Mouse (Mus musculus): ENCODE measurements at regions not wholly inside any gene's neighbourhood (a gene's known extent, or its start where the extent isn't known, plus 50 kb on each side); places are given as distances from the start of the nearest gene placed in this dataset.

DNA sequence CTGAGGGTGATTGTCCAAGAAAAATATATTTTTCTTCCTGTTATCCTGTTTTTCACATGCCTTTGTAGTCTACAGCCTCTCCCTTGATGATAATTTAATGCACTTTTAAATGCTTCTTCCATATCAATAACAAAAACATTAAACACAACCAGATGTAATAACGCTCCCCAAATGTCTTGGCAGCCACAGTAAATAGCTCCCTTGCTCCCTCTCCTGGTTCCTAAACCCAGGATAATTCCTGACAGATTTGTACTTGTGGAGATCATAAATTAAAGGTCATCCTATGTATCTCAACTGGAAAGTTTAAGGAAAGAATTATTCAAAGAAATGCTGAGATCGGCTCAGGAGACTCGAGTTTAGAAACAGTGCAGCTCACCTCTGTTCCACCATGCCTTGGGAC lies 306.6 kb downstream of the Arl4a start:
- DNase-seq (ENCODE audit: low read depth, low spot score), result no peak

DNA sequence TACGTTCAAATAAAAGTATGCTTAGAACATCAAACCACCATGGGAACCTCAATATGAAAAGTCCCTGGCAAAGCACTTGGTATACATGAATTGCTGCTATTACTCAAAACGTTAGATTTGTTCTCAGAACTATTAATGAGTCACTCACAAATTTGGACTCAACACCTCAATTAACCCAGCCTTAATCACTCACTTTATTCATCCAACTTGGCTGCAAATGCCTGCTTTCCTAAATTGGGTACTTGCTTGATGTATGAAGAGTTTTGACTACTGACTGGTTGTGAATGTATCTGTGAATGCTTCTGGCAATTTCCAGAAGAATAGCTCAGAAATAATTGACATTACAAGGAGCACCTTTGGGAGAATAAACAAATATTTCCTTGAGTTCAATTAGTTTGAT lies 308.6 kb downstream of the Arl4a start:
- no peak for DNase-seq (ENCODE audit: low read depth, low spot score)

DNA sequence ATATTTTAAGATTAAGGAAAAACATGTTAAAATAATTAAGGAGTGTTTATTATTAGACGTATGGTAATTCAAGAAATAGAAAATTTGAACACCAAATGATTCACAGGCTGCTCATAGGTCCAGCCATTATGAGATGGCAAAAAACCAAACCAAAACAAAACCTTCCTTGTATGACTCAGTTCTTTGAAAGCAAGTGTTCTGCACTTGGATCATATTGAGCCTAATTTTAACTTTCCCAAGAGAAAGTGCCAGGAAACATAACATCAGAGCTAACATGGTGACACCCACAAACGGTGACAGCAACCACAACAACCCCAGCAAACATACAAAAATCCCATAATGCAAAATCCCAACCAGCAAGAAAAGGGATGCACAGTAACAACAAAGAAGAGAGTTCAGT lies 313.7 kb downstream of the Arl4a start:
- peak; percentile 28 for DNase-seq (ENCODE audit: low read depth, low spot score)

DNA sequence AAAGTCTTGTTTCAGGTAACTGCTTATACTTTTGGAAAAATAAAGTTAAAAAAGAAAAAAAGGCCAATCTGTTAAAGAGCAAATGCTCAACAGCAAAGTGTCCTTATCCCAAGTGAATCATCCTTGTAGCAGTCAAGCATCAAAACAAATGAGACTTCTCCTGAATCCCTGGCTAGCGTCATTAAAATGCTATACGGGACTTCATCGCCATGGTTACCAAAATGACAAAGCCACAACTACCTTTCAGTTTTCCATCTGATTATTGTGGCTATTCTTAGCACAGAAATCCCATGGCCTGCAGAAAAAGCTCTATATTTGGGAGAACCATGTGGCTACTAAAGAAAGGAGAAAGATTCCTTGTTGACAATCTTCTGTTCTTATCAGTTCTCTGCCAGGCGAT lies 322.7 kb downstream of the Arl4a start:
- no peak for DNase-seq (ENCODE audit: low read depth, low spot score)

DNA sequence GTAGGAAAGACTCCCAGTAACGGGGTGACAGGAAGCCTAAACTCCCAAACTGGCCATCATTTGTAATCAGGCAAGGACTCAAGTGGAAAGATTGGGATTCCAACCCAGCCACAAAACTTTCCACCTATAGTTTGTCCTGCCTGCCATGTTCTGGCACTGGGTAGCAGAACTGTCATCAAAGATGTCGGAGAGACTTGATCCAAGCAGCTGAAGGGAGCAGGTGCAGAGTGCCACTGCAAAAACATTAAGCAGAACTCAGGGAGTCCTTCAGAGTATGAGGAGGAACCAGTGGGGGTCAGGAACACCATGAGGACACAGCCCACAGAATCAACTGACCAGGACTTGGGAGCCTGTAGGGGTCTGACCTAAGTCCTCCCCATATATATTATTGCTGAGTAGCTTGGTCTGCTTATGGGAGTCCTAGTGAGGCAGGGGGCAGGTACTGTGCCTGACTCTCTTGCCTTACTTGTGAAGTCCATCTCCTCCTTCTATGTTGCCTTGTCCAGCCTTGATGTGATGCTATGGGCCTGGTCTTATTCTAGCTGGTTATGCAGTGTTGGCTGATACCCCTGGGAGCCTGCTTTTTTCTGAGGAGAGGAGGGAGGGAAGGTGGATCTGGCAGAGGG lies 323.5 kb downstream of the Arl4a start:
- DNase-seq (ENCODE audit: low read depth, low spot score), result no peak

DNA sequence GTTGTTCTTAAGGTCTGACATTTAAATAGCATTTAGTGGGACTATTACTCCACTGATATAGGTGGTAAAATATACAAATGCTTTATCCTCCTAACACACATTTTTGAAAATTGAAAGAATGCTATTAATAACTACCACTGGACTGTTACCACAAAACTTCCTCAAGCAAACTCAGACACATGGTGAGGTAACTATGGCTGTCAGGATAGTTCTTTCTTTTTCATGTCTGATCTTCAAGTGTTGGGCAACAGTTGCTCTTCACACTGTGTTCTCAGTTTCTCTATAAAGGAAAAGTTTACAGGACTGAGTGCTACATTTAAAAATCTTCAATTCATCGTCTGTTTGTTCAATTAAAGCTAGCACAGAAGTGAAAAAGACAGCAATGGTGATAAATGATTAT lies 326.0 kb downstream of the Arl4a start:
- DNase-seq (ENCODE audit: low read depth, low spot score), result no peak

DNA sequence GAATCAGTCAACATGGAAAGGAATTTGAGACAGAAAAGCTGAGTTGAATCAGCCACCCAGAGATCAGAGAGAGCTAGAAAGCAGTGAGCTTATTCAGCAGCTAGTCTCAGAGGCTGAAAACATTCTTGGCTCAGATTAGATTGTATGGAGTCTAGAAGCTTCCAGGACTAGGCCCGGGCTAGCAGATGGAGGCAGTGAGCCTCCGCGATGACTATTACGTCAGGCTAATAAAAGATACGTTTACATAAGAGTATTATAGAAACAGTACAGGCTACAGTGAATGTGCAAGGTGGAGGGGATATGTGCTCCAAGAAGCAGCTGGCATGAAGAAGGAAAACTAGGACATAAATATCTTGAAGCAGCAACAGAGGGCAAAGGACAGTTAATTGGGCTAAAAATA lies 328.0 kb downstream of the Arl4a start:
- DNase-seq (ENCODE audit: low read depth, low spot score), result peak; percentile 18

DNA sequence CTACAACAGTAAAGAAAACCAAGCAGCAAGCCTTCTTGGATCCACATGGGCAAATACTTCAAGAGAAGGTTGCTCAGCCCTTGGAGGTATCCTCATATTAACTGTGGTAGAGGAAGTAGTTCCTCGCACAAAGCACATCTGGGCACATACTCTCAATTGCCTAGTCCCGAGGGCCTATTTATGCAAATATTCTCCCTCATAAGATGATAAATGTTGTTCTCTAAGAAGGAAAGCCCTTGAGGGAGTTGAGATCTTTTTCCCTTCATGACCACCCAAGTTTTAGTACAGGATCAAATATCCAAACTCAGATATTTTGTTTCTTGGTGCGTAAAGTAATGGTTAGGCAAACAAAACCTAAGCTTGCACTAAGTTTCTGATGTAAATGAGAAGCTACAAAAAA lies 340.6 kb downstream of the Arl4a start:
- DNase-seq (ENCODE audit: low read depth, low spot score), result no peak

DNA sequence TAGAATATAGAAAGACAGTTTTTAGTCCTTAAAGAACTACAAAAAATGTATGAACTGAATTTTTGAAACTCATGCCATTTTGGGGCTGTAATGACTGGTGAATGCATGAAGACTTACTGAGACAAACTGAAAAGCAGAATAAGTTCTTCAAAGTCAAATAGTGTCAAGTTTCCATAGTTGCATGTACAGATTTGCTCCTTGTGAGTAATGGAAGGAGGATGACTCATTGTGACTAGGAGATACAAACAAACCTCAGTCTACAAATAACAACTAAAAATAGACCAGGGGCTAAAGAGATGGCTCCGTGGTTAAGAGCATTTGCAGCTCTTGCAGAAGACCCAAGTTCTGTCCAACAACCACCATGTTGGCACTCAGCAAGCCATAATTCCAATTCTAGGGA lies 342.5 kb downstream of the Arl4a start:
- DNase-seq (ENCODE audit: low read depth, low spot score), result no peak

DNA sequence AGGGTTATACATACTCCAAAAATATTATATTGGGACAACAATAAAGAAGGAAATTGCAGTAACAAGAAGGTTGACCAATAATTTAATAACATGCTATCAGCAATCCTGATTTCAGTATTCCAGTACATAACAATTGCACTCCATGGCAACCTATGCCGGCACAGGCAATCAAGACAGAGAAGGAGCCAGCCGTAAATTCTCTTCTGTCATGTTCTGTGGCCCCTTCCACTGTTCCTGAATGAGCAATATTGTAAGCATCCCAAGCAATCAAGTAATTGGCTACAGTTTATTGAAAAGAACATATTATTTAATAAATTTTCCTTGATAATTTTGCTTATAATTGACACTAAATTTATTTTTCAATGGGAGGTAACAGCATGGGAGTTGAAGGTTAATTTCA lies 345.8 kb downstream of the Arl4a start:
- DNase-seq (ENCODE audit: low read depth, low spot score), result no peak

DNA sequence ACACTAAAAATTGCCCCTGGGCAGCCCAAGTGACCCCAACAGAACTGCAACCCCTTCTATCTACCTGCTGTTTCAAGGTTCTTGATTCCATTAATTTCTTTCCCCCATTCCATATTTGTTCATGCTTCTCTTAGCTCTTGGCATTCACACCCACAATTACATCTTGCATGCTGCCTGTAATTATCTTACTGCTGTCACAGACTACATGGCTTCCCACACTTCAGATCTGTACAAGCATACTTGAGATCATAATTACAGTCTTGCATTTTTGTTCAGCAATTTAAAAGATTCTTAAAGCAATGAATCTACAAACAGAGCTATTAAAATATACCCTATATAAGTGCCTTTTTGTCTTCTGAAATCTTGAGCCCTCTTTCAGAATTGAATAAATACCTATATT lies 352.4 kb downstream of the Arl4a start:
- peak; percentile 40 for DNase-seq (ENCODE audit: low read depth, low spot score)

DNA sequence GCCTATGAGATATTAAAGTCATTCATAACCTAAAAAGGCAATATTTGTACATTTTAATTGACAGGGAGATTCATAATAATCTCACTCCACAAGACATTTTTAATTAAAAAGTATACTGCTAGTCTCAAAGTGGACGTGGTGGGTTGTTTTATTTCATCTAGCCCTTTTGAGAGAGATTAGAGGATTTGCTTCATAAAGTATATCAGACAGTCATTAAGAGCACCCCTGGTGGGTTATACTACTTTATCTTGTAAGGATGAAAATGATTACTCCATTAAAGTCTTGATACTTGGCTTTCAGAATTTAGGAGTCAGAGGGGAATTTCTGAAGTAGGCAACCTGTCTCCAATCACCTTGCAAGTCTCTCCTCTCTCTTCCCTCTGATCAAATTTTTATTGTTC lies 355.7 kb downstream of the Arl4a start:
- no peak for DNase-seq (ENCODE audit: low read depth, low spot score)

DNA sequence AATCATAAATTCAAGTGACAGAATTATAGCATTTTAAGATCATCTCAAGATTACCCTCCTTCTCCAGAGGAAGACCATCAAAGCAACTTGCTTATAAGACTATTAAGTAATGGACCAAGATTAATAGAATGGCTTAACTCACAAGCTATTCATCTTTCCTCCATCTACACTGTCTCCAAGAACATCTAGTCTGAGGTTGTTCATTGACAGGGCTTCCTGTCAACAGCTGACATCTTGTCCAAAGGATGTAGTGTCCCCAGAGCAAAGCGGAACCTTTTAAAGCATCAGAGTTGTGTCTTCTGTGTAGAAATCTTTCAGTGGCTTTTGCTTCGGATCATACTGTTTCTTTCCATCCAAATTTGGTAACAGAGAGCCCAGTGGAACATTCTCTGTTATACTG lies 362.2 kb downstream of the Arl4a start:
- no peak for DNase-seq (ENCODE audit: low read depth, low spot score)

DNA sequence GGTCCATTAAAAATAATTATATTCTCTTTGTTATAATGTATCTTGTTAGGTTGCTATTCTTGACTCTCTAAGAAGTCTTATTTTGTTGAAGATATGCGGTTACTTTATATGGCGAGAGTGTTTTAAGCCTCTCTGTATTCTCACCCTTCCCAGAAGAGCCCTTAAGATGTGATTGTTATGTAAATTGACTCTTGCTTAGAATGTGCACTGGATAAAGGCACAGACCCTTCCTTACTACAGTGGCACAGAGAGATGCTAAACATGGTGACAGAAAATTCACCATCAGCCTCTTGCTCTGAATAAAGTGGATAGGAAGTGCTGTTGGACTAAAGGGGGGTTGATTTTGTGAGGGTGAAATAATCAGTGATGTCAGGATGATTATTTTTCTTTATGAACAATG lies 370.1 kb downstream of the Arl4a start:
- no peak for DNase-seq (ENCODE audit: low read depth, low spot score)

DNA sequence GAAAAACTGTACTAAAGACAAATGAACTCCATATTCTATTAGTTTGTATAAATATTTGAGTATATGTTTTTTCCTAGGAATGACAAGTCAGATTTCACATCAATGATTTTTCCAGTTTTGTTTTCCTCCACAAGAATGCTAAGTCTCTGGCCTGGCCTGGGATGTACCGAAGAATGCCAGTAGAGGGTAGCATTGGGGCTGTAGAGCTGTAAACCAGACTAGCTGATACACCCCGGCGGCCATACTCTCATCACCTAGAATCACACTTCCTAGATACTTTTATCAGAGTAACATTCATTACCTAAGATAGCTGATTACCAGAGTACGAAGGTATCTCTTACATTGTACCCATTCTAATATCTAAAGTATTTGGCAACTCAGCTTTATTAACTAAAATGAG lies 372.4 kb downstream of the Arl4a start:
- DNase-seq (ENCODE audit: low read depth, low spot score), result peak; percentile 41

DNA sequence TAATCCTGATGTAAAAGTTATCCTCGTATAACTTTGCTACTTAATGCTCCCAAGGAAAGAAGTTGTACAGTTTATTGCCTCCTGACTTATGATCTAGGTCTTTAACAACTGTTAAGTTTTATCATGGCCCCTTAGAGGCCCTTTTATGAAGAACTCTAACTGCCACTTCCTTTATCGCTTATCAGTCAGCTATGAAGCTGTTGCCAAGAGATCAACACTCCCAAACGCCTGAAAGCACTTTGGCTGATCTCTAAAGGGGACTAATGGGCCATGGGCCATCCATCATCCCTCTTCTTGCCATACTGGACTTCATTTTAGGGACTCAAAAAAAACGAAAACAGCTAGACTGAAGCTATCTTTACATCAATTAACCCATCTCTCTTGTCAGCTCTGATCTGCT lies 377.4 kb downstream of the Arl4a start:
- DNase-seq (ENCODE audit: low read depth, low spot score), result no peak

DNA sequence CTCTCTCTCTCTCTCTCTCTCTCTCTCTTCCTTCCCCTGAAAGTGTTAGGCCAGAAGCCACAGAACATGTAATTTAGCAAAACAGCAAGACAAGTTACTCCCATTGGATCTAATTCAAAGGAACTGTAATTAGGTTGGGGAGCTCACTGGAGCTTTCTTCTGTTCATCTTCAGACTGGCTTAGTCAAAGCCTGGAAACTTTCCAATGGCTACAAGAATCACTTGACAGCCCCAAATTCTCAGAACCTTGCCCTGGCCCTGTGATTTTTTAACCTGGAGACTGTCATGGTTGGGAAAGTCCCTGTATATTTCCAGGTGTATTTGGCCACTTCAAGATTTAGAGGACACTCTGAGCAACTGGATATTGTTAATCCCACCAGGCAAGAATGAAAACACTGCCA lies 381.2 kb downstream of the Arl4a start:
- no peak for DNase-seq (ENCODE audit: low read depth, low spot score)

DNA sequence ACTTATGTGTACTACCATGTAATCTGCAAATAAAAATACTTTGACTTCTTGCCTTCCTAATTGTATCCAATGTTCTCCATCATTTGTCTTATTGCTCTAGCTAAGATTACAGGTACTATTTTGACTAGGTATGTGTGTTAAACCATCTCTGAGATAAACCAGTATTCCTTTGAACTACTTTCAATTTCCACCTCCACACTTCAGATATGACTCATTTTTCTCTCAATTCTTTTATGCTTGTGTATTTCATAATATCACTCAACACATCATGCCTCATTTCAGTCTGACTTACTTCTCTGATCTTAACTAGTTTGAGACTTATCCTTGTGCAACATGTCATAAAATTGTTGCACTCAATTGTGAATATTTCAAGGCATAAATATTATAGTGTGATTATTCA lies 388.9 kb downstream of the Arl4a start:
- DNase-seq (ENCODE audit: low read depth, low spot score), result no peak

DNA sequence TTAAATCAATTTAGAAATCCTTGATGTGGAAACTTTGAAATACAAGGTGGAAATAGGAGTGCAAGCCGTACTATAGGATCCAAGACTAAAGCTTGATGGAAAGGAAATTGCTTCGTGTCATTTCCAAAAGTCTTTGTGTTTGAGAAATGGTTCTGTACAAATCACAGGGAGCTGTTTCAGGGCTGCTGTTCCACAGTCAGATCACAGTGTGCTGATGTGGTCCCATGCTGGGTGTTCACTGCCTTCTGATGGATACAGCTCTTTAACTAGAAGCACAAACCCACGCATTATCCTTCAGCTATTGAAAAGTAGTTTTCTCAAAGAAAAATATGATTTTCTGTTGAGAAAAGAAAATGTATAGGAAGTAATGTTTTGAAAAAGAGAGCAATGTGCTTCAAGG lies 391.3 kb downstream of the Arl4a start:
- DNase-seq (ENCODE audit: low read depth, low spot score), result peak; percentile 13

DNA sequence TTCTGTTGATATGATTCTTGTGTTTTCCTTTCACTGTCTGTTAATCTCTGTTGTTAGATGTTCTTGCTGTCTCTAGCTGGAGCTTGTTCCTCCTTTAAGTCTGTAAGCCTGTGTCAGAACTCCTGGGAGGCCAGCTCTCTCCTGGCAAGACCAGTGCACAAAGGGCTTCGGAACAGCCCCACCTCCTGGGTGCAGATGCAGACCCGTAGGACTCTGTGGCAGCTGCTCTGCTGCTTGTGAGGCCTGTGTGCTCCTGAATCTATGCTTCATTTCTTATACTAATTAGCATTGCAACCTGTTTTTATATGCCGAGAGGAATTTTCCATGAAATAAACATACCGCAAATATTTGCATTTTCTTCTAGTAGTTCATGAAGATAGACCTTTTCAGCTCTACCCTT lies 392.2 kb downstream of the Arl4a start:
- DNase-seq (ENCODE audit: low read depth, low spot score), result no peak

DNA sequence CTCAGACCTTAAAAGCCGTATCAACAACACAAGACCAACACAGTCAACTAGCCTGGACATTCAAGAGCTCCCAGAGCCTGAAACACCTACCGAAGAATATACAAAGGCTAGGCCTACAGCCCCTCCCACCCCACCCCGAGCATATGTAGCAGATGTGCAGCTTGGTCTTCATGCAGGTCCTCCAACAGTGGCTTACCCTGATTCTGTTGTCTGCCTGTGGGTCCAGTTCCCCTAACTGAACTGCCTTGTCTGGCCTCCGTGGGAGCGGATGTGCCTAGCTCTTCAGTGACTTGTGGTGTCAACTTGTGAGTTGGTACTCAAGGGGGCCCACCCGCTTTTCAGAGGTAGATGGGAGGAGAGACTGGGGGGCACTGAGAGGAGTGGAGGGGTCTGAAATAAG lies 398.6 kb downstream of the Arl4a start:
- DNase-seq (ENCODE audit: low read depth, low spot score), result no peak

DNA sequence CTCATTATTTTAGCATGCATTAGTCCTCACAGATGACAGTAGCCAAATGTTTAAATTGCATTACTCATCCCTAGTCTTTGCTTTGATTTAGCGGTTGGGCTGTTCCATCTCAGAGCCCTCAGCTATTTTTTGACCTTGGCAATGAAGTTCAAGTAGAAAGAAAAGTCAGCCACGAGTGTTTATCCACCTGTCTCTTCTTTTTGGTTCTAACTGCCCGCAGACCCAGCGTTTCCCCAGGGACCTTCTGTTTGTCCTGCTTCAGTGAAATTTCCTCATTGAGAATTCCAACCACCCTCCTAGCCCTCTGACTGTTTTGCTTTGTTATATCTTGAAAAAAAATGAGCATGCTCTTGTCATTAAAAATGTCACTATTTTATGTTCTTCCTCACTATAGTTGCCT lies 403.5 kb downstream of the Arl4a start:
- no peak for DNase-seq (ENCODE audit: low read depth, low spot score)

DNA sequence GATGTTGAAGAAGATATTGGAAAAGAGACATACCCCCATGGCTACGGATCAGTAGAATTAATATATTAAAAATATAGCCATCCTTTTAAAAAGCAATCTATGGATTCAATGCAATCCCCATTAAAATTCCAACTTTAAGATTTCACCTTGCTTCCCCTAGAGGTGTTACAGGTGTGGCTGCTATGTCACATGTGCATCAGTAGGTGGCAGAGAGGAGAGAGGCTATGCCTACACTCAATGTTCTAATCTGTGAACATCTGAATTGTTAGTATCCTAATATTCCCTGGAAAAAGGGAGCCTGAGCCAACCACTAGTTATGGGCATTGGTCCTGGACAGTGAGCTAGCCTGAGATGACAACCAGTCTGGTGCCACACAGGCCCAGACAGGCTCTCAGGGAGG lies 416.6 kb downstream of the Arl4a start:
- DNase-seq (ENCODE audit: low read depth, low spot score), result no peak

DNA sequence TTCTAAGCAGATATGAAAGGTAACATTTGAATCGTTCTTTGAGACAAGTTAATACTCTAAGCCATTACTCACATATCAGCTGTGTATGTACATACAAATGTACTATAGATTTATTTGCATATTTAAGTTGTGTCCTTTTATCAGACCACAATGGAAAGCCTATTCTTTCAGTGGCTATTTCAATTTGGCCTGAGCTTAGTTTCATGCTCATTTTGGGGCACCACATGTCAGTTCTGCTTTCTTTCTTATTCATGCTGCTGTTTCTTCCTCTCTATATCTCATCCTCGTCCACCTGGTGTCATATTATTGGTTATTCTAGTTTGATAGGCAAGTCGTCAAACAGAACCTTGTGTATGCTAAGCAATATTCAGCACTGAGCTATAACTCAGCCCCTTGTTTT lies 432.5 kb downstream of the Arl4a start:
- DNase-seq (ENCODE audit: low read depth, low spot score), result no peak

DNA sequence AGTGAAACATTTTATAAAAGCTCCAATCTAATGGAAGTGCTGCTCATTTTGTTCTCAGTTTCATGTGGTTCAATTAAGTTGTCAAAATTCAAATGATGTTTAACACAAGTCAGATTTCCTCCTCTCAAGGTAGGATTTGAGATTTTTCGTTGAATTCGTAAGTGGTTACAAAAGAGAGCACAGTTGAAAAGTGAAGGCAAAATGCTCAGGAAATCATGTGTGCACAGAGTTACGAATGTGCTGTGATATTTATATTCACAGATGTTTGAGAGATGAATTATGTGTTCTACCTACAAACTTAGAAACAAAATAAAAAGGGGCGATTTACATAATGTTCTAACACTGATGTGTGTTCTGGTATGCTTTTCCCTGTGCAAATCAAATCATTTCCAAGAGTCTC lies 433.1 kb downstream of the Arl4a start:
- no peak for DNase-seq (ENCODE audit: low read depth, low spot score)
